Mouse (Mus musculus) heart, embryonic 16.5 days (tissue): ENCODE measurements at regions not wholly inside any gene's neighbourhood (a gene's known extent, or its start where the extent isn't known, plus 50 kb on each side); places are given as distances from the start of the nearest gene placed in this dataset.

Source experiments
- ATAC-seq: fragments of 200-750 bp; cut with Nextera tagmentation; replicated peaks from 2 replicates; pipeline ENCODE4 v1.8.0; 2017; ENCODE audit warnings: moderate number of reproducible peaks; ENCODE audit not compliant: insufficient read depth, low FRiP score; ENCODE audit errors: extremely low read depth
- H3K27ac ChIP-seq: fragments of 300-500 bp; sonication (generic); 2 replicates; pipeline ENCODE4 v1.5.1; 2014; ENCODE audit warnings: mild to moderate bottlenecking, low read length, control low read depth, moderate library complexity
- H3K27me3 ChIP-seq: fragments of 300-500 bp; sonication (generic); 2 replicates; pipeline ENCODE4 v1.6.1; 2014; ENCODE audit warnings: low read length, mixed read lengths; ENCODE audit not compliant: control insufficient read depth, insufficient read depth
- H3K36me3 ChIP-seq: fragments of 300-500 bp; sonication (generic); 2 replicates; pipeline ENCODE4 v1.6.1; 2014; ENCODE audit not compliant: control insufficient read depth, insufficient read depth
- H3K4me1 ChIP-seq: fragments of 300-500 bp; sonication (generic); 2 replicates; pipeline ENCODE4 v1.6.1; 2014; ENCODE audit warnings: low read length, mixed read lengths; ENCODE audit not compliant: control insufficient read depth, insufficient read depth
- H3K4me2 ChIP-seq: fragments of 300-500 bp; sonication (generic); 2 replicates; pipeline ENCODE4 v1.6.1; 2014; ENCODE audit warnings: low read depth, mild to moderate bottlenecking, control low read depth, low read length
- H3K4me3 ChIP-seq: fragments of 300-500 bp; sonication (generic); 2 replicates; pipeline ENCODE4 v1.5.1; 2014; ENCODE audit warnings: mild to moderate bottlenecking, control low read depth, low read length
- H3K9ac ChIP-seq: fragments of 300-500 bp; sonication (generic); 2 replicates; pipeline ENCODE4 v1.6.1; 2014; ENCODE audit warnings: low read length, control low read depth
- H3K9me3 ChIP-seq: fragments of 300-500 bp; sonication (generic); replicated peaks from 2 replicates; pipeline ENCODE4 v1.6.1; 2016; ENCODE audit warnings: low read length; ENCODE audit not compliant: control insufficient read depth
- WGBS: fragments of 180-500 bp; shearing (Covaris S2); extraction: QIAGEN DNeasy Blood & Tissue Kit; methylation state at CpG from one replicate; pipeline ENCODE4 v1.1.7; 2014; 5-methylcytosine and 5-hydroxymethylcytosine counted together

- H3K9me3 ChIP-seq: no peaks in the 10 kb centered on the region
- no peaks in the 10 kb centered on the region for H3K4me1 ChIP-seq
- H3K27me3 ChIP-seq: no peaks in the 10 kb centered on the region
- H3K4me3 ChIP-seq: no peak overlapping the region
- H3K36me3 ChIP-seq: no peaks in the 10 kb centered on the region
- WGBS: 82% methylated on average over 4 of the region's 4 CpGs
- no peak overlapping the region for H3K27ac ChIP-seq
- ATAC-seq: no peak
- H3K4me2 ChIP-seq: no peak overlapping the region
- no peak overlapping the region for H3K9ac ChIP-seq
These were observed 97.5 kb upstream of the Pard3b start for GRCm38 (mm10) chr1:61541166-61541565.

- Histone ChIP-seq H3K4me1 (no peaks in the 10 kb centered on the region), H3K27me3 (no peaks in the 10 kb centered on the region), H3K4me2 (peak overlapping the region; percentile 35), H3K36me3 (no peaks in the 10 kb centered on the region), H3K27ac (no peak overlapping the region), H3K9me3 (no peaks in the 10 kb centered on the region), H3K9ac (no peak overlapping the region), H3K4me3 (no peak overlapping the region)
- no peak for ATAC-seq
- 67% methylated on average over 21 of the region's 21 CpGs for WGBS
These were observed 85.8 kb upstream of the Pard3b start for GRCm38 (mm10) chr1:61552577-61553517.

GRCm38 (mm10) chr1:61559514-61559913 lies 79.1 kb upstream of the Pard3b start:
- Histone ChIP-seq H3K4me3 (no peak overlapping the region), H3K27me3 (no peaks in the 10 kb centered on the region), H3K9me3 (no peaks in the 10 kb centered on the region), H3K4me2 (no peak overlapping the region), H3K9ac (no peak overlapping the region), H3K4me1 (no peaks in the 10 kb centered on the region), H3K36me3 (no peaks in the 10 kb centered on the region), H3K27ac (no peak overlapping the region)
- 78% methylated on average over 2 of the region's 2 CpGs for WGBS
- no peak for ATAC-seq

- Histone ChIP-seq H3K9ac (no peak overlapping the region), H3K9me3 (no peaks in the 10 kb centered on the region), H3K4me3 (no peak overlapping the region), H3K4me1 (no peaks in the 10 kb centered on the region), H3K27ac (no peak overlapping the region), H3K4me2 (no peak overlapping the region), H3K36me3 (no peaks in the 10 kb centered on the region), H3K27me3 (no peaks in the 10 kb centered on the region)
- ATAC-seq: no peak
- 75% methylated on average over 2 of the region's 2 CpGs for WGBS
These were observed 76.5 kb upstream of the Pard3b start for GRCm38 (mm10) chr1:61562091-61562490.

GRCm38 (mm10) chr1:61565471-61565870 lies 73.2 kb upstream of the Pard3b start:
- WGBS: 71% methylated on average over 4 of the region's 4 CpGs
- Histone ChIP-seq H3K4me3 (no peak overlapping the region), H3K9ac (no peak overlapping the region), H3K27ac (no peak overlapping the region), H3K4me2 (no peak overlapping the region), H3K9me3 (no peaks in the 10 kb centered on the region), H3K4me1 (no peaks in the 10 kb centered on the region), H3K27me3 (no peaks in the 10 kb centered on the region), H3K36me3 (no peaks in the 10 kb centered on the region)
- ATAC-seq: no peak

- Histone ChIP-seq H3K9me3 (no peaks in the 10 kb centered on the region), H3K4me3 (no peak overlapping the region), H3K9ac (no peak overlapping the region), H3K27me3 (no peaks in the 10 kb centered on the region), H3K27ac (no peak overlapping the region), H3K4me2 (no peak overlapping the region), H3K36me3 (no peaks in the 10 kb centered on the region), H3K4me1 (no peaks in the 10 kb centered on the region)
- WGBS: 80% methylated on average over 2 of the region's 2 CpGs
- ATAC-seq: no peak
These were observed 64.3 kb upstream of the Pard3b start for GRCm38 (mm10) chr1:61574276-61574675.

- Histone ChIP-seq H3K9ac (no peak overlapping the region), H3K4me1 (no peaks in the 10 kb centered on the region), H3K4me3 (no peak overlapping the region), H3K36me3 (no peaks in the 10 kb centered on the region), H3K27ac (no peak overlapping the region), H3K9me3 (no peaks in the 10 kb centered on the region), H3K27me3 (no peaks in the 10 kb centered on the region), H3K4me2 (no peak overlapping the region)
- no peak for ATAC-seq
- WGBS: 83% methylated on average over 4 of the region's 4 CpGs
These were observed 61.9 kb upstream of the Pard3b start for GRCm38 (mm10) chr1:61576758-61577157.

- Histone ChIP-seq H3K27me3 (no peaks in the 10 kb centered on the region), H3K27ac (no peak overlapping the region), H3K9ac (no peak overlapping the region), H3K9me3 (no peaks in the 10 kb centered on the region), H3K36me3 (no peaks in the 10 kb centered on the region), H3K4me2 (no peak overlapping the region), H3K4me1 (no peaks in the 10 kb centered on the region), H3K4me3 (no peak overlapping the region)
- WGBS: 83% methylated on average over 8 of the region's 8 CpGs
- no peak for ATAC-seq
These were observed 51.4 kb upstream of the Pard3b start for GRCm38 (mm10) chr1:61587251-61587650.
